Mouse (Mus musculus): ENCODE results near the gene Skint6.
"Not testable (repeated sequence)": the region's sequence is repeated elsewhere in the genome, so short reads cannot be mapped to it uniquely, and the experiment has no call there.

Skint6 gene

GRCm38 (mm10) chr4:113286873-113287272 lies at the start of gene Skint6:
Skint6 (minus strand) TSS chr4:113286973.
- DNase-seq (ENCODE audit: low spot score in 2 of 2), result no peak

DNA sequence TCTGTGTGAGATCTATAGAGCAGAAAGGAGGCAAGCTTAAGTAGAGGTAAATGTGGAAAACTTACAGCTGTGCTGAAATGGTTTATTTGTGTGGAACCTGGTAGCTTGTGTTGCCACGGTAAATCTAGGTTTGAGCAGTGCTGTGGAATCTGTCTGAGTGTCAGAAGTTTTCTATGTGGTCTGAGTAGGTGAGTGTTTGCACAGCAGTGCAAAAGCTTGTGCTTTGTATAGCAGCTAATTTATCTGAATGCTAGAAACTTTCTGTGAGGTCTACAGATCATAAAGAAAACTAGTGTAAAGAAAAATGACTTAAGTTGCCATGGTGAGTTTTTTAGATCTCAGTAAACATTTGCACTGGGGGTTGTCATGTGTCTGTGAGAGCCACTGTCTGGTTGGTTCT lies 34.1 kb upstream of the Skint6 start:
- no peak for DNase-seq (ENCODE audit: low spot score in 2 of 2)

DNA sequence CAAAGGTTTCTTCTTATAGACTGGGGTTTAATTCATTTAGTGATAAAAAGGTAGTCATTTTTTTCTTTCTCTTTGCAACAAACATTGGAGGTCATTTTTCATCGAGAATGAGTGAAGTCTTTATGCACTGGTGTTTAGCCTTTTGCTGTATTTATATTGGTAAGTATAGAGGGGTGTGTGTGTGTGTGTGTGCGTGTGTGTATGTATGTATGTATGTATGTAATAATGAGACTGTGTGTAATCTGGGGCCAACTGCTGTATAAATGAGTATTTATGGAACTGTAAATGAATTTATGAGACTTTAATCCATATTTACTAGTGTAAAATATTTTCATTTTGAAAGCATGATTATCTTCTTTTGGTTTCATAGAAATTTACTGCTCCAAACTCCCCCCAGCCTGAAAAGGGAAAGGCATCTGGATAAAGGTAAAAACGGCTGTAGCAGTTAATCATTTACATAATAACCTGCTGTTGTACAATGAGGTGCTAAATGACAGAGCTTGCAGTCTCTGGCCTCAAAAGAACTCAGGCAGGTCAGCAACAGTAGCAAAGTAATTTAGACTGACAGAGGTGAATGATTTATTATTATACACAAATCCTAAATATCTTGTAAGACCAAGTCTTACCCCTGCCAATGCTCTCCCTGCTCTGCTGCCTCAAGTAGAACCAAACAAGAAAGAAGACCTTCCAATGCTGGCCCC lies 15.2 kb upstream of the Skint6 start:
- no peak for DNase-seq (ENCODE audit: low spot score in 2 of 2)

- DNase-seq (ENCODE audit: low spot score in 2 of 2), result no peak
Measured at GRCm38 (mm10) chr4:113263363-113264060, 23.3 kb downstream of the Skint6 start.

- DNase-seq (ENCODE audit: low spot score in 2 of 2), result no peak
Measured at GRCm38 (mm10) chr4:113245808-113246207, 41.0 kb downstream of the Skint6 start.

GRCm38 (mm10) chr4:113067621-113068020 lies 219.2 kb downstream of the Skint6 start:
- DNase-seq (ENCODE audit: low spot score in 2 of 2), result no peak

GRCm38 (mm10) chr4:112979160-112979559 lies 307.6 kb downstream of the Skint6 start:
- not testable (repeated sequence) for DNase-seq (ENCODE audit: low spot score in 2 of 2)

GRCm38 (mm10) chr4:112790646-112791045 lies 496.1 kb downstream of the Skint6 start:
- DNase-seq (ENCODE audit: low spot score in 2 of 2), result no peak

GRCm38 (mm10) chr4:112774766-112775165 lies 512.0 kb downstream of the Skint6 start, which contains the start of gene Skint10:
Skint10 (minus strand) TSS chr4:112774866.
- DNase-seq (ENCODE audit: low spot score in 2 of 2), result no peak

Measured in frontal cortex, postnatal 14 days (tissue).